Mouse (Mus musculus): ENCODE measurements around the gene Arid1a.
A peak's percentile ranks its signal among the peaks of the same experiment; 100 is the strongest.

The Arid1a gene

DNA sequence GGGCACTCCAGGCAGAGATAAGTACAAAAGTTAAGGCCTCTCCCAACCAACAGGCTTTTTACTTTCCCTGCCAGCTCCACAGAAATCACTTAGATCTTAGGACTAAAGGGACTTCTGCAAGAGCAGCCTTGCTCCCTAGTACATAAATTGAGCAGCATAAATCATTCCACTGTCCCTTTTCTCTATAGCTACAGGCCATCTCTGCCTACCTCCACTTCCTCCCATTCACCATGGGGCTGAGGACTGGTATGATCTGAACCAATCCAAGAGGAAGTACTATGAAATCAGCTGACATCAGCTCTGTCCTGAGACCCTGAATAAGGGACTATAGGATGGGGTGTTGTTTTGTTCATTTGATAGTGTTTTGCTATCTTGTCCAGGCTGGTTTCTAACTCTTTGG lies 26.4 kb downstream of the Arid1a start:
- no peak for DNase-seq (ENCODE audit: low spot score)

DNA sequence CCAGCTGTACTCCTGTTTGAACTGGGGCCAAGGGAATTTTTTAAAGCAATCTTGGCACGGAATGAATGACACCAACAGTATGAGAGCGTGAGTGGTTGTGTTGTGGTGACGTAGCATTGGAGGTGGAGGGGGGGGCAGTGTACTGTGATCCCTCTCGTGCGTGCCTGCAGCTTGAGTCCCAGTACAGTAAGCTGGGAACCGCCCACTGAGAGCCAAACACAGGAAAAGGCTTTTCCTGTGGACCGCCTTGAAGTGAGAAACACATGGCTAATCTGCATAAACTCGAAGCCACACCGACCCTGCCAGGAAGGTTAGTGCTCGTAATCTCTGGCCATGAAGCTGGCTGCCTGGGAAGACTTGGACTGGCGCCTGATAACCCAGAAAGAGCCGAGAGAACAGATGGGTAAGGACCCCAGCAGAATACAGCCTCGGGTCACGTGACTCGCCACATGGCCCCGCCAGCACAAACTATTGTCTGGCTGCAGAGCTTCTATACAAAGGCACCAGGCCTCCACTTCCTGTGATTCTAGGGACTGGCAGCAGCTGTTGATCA lies 27.0 kb downstream of the Arid1a start:
- DNase-seq (ENCODE audit: low spot score), result peak; percentile 76

DNA sequence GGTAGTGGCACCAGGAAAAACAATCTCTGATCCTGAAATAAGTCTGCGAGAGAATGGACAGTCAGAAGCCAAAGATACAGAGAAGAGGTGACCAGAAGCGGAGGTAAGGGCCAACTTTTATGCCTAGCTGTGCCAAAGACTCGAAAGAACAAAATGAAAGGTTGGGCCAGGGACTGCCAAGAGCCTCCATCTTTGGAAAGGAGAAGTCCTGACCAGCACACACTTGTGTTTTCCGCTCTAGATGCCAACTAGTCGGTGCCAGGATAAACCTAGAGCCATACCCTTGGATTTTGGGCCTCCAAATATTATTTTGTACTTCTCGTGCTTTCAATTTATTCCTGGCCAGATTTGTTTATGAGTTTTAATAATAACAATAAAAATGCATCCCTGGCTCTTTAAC lies 27.6 kb downstream of the Arid1a start:
- DNase-seq (ENCODE audit: low spot score), result no peak

DNA sequence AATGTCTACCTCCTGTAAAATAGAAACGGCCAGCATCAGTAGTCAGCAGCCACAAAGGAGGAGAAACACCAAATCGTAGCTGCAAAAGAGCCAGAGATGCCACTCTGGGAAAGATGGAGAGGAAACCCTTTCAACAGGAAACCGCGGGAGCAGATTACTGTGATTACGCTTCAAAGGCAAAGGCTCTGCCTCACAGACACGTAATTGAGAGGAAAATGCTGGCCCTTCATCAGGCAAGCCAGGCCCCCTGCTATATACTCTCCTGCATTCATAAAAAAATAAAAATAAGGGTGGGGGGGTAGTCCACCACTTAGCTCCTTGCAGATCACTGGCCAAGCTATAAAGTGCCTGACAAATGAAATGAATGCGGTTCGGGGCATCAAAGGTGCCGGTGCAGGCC lies 28.3 kb downstream of the Arid1a start:
- no peak for DNase-seq (ENCODE audit: low spot score)

DNA sequence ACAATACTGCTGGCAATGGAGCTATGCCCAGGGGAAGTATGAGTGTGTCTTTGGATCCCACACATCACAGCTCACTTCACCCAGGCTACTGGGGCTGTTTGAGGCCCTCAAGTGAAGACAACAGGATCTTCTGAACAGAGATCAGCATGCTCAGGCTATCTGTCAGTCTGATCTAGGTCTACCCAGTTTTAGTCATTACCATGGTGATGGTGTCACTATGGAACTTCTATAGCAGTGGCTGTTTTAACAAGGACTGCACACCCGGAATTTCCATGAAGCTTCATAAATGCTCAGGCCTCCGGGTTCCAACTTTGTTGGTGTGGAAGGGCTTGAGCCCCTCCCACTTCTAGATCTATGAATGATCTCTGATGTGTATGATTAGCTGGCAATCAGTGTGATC lies 30.9 kb downstream of the Arid1a start:
- no peak for DNase-seq (ENCODE audit: low spot score)

DNA sequence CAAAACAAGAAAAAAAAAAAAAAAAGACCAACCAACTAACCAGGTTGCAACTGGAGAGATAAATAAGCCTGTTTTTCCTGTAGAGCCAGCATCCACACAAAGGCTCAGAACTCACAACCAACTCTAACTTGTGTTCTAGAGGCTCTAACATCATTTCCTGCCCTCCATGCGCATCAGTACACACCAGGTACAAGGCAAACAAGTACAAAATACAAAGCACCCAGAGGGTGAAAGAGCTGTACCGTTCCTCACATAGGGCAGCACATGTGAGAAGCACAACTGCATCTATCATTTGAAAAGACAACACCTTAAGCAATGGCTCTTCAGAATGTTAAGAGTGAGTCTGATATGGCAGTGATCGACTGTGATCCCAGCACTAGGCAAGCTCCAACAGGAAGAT lies 36.8 kb downstream of the Arid1a start:
- DNase-seq (ENCODE audit: low spot score), result no peak

DNA sequence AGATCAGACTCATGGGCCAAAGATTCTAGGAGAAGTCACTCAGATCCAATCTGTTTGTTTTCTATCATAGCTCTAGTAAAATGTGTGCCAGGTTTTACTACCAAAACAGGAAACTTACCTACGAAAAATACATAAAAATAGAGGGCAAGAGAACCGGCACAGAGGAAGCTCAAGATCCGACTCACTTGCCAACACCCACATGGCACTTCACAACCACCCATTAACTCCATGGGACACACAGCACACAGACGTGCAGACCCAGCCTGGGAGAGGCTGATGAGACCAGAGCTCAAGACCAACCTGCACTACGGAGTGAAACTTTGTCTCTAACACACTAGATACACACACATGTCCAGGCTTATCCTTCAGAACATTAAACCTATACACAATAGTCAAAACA lies 43.8 kb downstream of the Arid1a start:
- no peak for DNase-seq (ENCODE audit: low spot score)

DNA sequence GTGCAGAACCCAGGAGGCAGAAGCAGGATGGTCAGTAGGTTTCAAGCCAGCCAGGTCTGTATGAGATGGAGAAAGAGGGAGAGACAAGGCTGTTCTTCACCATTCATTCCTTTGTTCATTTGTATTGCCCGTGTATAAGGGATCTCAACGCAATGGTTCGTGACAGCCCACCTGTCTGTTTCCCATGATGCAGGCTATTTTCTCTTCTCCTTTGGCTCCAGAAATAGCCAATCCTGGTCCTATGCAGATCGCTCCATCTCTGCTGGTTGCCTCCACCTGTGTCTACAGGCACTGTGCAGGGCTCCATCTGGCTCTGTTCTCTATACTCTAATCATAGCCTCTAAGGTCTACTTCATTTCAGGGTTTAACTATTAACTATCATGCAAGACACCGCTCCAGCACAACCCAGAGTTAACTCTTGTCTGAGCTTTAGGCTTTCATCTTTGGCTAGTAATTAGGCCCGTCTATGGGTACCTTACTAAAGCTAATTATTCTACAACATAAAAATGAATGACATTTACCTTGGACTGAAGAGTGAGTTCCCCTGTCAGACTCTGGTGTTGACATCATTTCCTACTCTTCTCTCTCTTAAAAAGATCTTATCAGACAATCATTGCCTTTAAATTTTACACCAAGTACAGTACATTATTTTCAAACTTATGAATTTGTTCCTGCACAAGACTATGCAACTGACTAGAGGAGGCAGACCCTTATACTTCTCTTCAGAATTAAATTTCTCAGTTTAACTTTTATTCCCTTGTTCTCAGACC lies 45.1 kb downstream of the Arid1a start:
- DNase-seq (ENCODE audit: low spot score), result no peak

DNA sequence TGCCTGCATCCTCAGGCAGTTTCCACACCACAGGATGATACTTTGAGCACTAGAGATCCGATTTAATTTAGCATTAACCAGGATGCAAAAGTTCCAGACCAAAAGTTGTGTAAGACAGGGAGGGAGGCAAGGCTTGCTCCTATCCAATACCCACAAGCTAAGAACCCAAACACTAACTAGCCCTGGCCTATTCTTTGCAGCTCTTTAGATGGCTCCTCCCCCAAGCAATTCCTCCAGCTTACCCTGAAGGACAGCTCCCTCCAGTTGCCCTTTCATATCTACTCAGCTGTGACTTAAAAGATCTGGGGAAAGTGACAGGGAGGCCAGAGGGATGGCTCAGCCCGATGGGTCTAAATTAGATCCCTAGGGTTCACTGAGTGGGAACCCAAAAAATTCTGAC lies 47.2 kb downstream of the Arid1a start:
- DNase-seq (ENCODE audit: low spot score), result no peak

DNA sequence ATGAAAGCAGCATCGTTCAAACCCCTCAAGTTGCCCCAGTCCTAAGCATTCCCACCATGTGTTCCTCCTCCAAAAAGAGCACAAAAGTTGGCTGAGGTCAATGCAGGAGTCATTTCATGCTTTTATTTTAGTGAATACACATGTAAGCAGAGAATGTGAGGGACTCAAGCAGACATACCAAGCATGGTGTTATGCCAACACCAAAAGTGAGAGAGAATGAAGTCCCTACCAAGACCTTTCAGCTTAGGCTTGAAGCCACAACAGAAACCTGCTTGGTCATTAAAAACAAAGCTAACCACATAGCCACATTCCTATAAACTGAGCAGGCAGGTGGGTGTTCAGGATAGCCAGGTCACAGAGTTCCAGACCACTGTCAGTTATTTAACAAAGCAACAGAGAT lies 49.1 kb downstream of the Arid1a start:
- DNase-seq (ENCODE audit: low spot score), result no peak

DNA sequence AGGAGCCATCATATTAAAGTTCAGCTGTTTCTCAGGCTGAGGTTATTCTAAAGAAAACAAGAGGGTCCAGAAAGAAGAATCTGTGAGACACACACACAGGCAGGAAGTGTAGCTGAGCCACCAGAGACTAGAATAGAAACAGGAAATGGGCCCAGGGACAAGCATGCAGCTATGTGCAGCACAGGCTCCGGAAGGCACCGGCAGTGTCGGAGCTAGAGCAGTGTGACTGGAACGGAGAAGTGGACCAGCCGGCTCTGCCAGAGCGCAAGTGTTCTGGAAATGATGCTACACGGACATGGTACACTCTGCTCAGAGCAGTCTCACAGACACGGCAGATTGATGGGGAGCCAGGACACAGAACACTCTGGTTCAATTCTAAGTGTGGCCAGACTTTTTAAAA lies 49.6 kb downstream of the Arid1a start:
- DNase-seq (ENCODE audit: low spot score), result peak; percentile 37

DNA sequence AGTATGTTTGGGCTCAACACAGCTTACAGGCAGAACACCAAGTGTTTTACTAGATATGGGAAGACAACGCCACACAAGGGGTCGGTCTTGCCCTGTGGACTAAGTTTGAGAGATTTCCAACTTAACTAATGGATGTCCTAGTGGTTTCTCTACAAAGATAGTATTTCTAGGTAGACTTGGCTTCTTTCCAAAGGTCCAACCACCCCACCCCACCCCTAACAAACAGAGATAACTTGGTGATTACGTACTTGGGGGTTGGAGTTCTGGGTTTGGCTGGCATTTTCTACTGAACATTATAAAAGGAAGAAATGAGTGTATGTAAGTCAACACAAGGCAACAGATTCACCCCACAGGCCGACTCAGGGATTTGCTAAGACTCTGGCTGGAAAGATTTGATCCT lies 51.5 kb downstream of the Arid1a start:
- DNase-seq (ENCODE audit: low spot score), result no peak

DNA sequence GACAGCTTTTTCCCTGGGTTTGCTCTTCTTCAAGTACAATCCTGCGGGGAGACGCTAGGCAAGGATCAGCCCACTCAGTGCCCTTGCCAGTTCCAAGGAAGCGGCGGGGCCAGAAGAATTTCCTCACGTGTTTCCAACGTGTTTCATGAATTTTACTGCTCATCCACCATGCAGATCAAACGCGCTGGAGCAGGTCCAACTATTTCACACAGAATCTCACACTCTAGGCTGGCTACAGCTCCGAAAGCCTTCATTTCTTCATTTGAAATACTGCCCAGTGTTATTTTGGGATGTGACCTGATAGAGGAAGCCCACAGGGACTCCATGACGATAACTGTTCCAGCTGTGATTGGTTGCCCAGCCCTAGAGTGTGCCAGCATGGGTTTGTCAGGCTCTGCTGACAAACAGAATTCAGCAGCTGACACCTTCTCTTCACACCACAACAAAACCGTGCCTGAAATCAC lies 55.6 kb downstream of the Arid1a start:
- peak; percentile 20 for DNase-seq (ENCODE audit: low spot score)

DNA sequence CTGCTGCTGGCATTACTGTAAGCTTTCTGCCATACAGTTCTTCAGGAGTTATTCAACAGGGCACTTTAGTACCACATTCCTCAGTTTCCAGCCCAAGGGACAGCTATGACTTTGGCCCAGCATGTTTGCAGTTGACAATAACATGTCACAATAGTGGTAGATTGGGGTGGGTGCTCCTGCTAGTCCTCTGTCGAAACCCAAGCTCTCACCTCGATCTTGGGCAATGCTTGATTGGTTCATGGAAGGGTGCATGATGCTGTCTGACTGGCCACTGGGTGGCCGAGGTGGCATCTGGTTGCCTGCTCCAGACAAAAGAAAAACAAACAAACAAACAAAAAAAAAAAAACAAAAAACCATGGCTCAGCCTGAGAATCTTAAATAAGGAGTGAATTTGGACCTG lies 61.2 kb downstream of the Arid1a start:
- DNase-seq (ENCODE audit: low spot score), result no peak

DNA sequence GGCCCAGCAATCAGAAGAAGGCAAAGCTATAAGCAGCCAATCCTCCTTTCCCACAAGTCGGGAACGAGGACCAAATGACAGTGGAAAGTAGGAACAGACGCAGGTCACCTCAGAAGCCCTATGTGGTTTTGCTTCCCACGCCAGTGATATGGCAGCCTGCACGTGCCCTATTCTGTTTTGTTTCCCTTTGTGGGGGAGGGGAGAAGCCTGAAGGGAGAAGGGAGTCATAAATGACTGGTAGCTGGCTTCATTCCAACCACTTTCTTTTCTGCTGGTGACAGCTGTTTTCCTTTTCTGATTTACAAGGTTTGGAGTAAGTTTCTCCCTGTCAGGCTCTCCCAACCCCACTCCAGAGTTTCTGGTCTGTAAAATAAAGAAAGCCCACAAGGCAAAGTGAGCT lies 66.3 kb downstream of the Arid1a start:
- no peak for DNase-seq (ENCODE audit: low spot score)

DNA sequence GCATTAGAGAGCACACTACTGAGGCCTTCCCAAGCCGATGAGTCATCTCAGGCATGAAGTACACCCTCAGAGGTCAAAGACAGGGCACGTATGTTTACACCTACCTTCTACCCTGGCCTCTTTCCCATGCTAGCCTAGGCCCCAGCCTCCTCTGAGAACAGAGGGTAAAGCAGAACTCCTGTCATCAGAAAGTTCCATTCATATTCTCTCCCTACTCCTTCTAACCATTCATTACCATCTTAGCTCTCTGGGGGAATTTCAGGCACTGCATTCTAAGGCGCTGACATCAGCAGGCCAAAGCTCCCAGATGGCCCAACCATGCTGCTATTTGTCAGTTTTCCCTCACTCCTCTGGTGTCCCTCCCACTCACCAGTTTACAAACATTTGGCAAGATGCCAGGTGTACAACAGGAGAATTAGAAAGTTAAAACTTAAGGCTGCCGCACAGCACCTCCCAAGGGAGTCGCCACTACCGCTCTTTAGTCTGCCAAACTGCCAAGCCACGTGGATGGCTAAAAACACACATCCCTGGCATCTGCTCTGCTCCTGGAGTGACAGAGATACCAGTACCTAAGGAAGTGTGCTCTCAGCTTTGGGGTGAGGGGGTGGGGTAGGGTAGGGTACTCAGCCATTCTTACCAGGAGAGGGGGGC lies 68.0 kb downstream of the Arid1a start:
- DNase-seq (ENCODE audit: low spot score), result no peak

DNA sequence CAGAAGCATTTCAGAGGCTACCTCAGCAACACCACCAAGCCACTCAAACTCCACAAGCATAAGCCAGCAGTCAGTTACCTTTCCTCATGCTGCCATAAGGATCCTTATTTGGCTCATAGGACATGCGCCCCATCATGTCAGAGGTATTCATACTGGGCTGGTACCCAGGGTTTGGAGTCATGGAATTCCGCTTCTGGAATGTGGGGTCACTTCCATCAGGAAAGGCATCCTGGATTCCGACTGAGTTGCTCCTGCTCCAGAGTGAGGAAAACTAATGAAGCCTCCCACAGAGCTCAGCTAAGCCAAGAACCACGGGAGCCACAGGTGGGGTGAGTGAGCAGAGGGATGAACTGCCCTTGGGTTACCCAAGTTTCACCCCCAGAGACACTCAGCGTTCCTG lies 69.4 kb downstream of the Arid1a start:
- DNase-seq (ENCODE audit: low spot score), result no peak

DNA sequence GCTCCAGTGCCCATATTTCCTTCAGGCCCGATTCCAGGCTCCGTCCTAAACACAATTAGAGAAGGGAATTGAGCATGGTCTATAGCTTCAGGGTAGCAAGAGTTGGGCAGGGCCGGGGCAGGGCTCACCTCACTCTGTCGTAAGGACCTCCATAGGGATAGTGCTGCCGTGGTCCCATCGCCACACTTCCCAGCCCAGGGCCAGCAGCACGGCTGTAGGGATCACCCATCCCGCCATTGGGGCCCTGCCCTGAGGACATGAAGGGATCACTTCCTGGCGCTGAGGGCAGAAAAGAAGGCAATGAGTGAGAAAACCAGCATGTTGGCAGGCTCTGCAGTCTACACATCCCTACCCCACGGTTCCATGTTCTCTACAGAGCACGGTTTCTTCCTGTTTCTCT lies 70.1 kb downstream of the Arid1a start:
- no peak for DNase-seq (ENCODE audit: low spot score)

DNA sequence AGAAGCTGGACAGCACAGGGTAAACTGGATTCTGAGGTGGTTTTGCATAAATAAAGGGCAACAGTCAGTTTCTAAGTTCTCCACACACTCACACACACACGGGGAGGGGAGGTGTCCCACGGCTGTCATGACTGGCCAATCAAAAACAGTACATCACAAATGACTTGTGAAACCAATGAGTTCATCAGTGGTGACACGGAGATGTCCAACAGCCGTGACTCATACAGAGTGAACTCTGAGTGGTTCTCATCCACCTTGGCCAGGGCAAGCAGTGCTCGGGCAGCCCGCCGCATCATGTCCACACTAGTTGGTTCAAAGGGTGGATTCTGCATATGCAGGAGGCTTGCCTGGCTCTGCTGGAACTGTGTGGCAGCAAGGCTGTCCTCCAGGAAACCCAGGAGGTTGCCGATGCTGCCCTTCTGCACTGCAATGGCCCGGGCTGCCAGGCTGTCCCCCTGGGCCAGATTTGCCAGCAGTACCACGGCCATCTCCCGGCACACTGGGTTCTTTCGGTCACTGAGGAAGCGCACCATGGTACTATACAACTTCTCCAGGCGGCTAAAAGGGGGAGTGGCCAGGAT lies 76.3 kb downstream of the Arid1a start:
- DNase-seq (ENCODE audit: low spot score), result no peak

DNA sequence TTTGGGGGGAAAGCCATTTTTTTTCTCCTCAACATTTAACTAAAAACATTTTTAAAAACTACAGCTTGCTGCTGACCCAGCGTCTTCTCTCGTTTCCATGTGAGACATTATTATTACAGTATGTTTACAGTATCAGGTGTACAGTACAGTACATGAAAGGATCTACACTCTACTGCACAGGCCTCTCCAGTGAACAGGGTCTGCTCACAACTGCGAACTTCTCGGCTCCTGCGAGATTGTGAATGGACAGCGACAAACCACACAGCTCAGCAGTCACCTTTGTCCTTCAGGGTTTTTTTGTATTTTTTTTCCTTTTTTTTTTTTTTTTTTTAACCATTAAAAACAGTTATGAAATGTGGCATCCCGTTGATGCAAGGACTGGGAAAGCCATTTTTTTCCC lies 76.9 kb downstream of the Arid1a start:
- no peak for DNase-seq (ENCODE audit: low spot score)

DNA sequence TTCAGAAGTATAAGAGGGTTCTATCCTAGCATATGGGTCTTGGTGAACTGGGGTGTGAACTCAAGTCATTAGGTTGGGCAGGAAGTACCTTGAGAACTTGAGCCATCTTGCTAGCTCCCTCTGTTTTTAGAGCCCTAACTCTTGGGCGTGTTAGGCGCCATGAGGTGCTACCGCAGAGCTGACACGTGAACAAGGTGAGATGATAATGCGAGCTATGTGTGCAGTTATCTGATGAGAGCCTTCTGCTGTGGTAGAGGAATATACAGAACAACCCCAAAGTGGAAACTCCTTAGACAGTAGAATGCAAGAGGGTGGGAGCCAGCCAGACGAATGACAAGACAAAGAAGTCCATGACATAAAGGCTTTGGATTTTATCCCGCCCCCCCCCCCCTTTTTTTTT lies 79.3 kb downstream of the Arid1a start:
- no peak for DNase-seq (ENCODE audit: low spot score)

DNA sequence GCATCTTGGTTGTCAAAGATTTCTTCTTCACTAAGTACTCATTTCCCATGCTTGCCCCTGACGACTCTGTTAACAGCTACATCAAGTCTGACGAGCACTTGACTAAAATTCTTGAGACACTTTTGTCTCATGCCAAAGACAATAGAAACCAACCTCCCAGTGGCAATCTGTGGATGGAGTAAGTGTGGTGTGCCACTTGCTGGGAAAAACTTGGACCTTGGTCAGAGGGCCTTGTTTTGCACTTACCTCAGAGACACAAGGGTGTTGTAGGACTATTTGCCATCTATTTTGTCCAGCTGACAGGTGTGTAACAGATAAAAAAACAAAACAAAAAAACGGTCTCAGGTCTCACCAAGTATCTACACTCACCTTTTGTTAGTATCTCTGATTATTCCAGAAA lies 80.4 kb downstream of the Arid1a start:
- no peak for DNase-seq (ENCODE audit: low spot score)

DNA sequence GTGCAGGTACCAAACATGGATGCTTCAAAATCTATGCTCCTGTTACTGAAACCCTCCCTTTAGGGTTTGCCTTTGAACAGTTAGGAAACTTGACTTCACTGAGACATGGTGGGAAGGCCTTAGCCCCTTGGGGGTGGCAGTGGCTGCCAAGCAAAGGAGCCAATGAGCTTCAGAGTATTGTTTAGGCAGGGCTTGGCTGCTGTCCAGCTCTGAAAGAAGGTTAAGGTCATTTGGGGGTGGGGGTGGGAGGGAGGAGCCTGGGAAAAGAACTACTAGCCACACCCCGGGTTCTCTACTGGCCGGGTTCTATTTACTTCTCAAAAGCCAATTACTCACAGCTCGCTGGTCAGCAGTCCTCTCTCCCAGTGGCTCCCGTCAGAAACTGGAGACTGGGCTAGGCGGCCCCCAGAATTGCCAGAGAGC lies 81.0 kb downstream of the Arid1a start:
- DNase-seq (ENCODE audit: low spot score), result no peak
